Mouse (Mus musculus): ENCODE data around the gene Gm26661.

Gene Gm26661

DNA sequence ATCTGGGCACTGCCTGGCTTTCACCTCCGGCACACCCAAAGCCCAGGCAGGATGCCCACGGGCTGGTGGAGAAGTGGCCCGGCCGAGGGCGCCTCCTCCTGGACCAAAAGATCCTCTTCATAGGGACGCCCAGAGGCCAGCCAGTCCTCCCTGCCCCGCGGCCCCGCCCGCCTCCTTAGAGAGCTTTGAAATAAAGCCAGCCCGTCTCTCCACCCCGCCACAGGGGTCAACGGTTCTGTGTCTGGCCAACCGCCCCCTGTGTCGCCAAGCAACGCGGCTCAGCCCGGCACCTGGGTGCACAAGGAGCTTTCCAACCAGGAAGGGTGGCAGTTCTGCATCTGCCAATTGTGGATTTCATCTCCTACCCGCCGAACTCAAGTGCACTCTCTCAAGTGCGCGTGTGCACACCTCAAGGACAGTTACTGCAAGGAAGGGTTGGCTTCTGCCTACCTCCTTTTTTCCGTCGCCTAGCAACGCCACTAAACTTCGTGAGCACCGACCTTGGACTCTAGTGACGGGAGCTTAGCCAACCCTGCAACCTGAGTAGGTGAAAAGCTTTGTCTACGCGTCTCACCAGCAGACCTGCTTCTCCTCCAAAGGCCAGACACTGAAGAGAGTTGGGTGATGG lies at the start of gene Gm26661:
Gene Gm26661, plus strand, starts transcription at position 56 of the 628 bp plus-strand sequence.
- DNase-seq (ENCODE audit: low spot score), result peak; percentile 74

DNA sequence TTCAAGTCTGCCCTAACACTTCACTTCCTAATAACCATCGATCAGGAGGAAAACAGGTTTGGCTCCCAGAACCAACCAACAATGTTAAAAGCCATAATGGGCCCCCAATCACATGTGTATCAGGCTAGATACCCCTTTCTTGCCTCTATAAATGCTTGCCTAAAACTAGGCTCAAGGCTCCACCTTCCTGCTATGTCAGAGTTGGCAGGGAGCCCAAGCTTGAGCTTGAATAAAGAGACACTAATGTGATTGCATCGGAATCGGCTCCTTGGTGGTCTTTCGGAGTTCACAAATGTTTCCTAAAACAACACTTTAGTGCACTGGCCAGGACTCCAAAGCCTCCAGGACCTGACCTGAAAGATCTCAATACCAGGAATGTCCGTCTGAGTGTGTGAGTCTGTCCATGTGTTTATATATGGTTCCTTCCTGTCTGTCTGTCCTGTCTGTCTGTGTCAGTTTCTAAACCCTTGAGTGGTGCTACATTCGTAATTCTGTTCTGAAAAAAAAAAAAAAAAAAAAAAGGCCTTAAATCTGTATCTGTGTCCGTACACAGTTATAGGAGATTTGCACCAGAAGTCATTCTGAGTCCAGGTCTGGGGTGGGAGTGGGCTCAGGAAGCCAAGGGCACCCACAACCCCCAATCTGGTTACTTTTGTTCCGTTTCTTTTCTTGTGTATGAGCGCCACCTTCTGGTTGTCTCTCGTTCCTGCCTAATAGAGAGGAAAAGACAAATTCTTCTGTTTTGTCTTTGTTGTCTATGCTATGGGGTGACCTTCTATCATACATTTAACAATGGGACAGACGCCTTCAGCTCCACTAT lies 42.2 kb upstream of the Gm26661 start:
- peak; percentile 86 for DNase-seq (ENCODE audit: low spot score)

DNA sequence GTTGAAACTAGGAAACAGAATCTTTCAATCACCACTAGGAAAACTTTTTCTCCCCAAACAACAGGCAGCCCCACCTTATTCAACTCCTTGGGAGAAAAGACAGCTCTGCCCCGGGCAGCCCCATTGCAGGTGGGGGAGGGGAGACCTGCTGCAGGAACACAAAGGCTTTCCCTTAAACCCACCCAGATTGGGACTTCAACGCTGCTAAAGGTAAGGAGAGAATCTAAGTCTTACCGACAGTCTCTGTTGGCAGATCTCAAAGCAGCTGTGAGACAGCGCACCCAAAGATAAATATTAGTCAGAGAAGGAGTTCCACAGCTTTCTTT lies 41.7 kb upstream of the Gm26661 start:
- DNase-seq (ENCODE audit: low spot score), result no peak

DNA sequence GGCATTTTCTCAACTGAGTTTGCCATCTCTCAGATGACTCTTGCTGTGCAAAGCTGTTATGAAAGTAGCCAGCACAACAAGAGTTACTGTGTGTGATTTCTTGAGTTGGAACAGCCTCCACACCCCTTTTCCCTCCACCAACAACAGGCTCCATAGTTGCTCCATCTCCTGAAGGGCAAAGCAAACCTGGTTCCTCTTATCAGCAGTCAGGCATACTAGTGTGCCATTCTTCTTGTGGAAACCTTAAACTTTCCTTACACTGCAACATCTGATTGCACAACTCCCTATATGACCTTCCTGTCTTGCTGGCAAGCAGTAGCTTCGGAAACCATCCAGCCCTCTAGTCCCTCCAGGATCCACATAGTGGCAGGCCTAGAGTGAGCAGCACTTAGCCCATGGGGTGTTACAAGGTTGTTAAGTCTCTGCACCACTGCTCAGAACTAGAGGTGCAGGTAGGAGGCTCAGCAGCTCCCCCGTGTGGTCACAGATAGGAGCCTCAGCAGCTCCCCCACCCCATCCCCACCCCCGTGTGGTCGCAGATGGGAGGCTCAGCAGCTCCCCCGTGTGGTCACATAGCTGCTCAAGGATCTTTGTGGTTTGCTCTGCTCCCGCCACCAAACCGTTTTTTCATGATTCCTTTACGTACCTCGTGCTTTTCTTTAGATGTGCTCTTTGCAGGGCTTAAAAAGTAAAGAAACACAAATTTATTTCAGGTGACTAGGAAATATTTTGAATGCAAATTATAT lies 25.6 kb upstream of the Gm26661 start:
- DNase-seq (ENCODE audit: low spot score), result peak; percentile 85

DNA sequence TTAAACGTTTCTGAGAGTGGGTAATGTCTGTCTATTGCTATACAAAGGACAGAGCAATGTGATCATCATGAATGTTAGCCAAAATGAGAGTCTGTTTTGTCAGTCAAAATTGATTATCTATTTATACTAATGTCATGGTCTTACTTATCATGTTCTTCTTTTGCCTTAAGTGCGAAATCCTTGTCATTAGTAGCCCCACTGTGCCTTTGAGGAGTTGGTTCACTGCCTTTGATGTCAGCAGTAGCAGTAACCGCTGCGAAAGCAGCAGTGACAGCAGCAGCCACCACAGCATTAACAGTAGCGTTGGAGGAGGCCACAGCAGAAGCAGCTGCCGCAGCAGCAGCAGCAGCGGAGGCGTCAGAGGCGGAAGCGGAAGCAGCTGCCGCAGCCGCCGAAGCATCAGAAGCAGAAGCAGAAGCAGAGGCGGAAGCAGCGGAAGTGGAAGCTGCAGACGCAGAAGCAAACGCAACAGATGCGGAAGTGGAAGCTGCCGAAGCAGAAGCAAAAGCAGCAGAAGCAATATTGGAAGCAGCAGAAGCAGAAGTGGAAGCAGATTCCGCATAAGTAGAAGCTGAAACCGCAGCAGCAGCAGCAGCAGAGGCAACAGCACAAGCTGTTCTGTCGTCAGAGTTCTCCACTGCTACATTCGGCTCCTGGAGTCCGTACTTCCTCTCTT lies 17.5 kb upstream of the Gm26661 start:
- DNase-seq (ENCODE audit: low spot score), result no peak

DNA sequence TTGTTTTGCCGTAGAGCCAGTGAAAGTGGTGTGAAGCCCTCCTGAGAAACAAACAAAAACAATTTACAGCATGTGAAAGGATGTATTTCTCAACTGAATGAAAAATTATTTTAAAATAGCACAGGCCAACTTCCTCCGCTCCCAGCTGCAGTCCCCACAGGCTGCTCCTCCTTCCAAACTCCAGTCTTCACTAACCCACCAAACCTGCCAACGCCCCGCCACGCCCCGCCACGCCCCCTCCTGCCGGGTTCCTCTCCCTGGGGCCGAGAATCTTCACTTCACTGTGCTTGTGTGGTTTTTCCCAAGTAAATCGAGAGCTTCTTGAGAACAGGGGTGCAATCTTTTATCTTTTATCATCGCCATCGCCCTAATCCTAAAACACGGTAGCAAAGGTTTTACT lies 5.3 kb upstream of the Gm26661 start:
- no peak for DNase-seq (ENCODE audit: low spot score)

DNA sequence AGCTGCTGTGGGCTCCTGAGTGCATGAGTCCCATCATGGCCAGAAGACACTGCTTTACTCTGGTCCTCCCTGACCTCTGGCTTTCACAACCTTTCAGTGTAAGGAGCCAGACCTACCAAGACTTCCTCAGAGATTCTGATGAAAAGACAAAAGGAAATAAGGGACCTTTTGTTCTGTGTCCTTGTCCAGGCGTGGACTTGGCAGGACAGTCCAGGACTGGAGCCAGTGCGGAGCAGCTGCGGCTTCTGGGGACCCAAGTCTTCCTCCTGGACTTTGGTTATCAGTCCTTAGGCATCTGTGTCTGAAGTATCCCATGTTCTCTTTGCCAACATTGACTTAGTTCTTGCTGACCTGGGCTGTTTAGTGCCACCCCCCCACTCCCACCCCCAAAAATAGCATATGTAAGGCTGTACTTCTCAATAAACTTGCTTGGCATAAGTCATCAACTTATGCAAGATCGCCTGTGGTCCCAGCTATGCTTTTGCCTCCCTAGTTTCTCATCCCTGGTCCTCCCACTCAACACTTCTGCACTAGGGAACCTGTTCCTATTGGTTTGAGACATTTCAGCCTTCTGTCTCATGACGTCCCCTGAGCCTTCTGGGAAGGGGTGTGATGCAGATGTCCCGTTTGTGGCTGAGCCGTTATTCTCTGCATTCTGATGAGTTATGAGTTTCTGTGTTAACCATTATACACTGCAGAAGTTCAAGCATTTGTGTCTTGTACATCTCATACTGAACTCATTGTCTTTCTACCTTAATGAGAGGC lies 1.9 kb upstream of the Gm26661 start:
- no peak for DNase-seq (ENCODE audit: low spot score)

DNA sequence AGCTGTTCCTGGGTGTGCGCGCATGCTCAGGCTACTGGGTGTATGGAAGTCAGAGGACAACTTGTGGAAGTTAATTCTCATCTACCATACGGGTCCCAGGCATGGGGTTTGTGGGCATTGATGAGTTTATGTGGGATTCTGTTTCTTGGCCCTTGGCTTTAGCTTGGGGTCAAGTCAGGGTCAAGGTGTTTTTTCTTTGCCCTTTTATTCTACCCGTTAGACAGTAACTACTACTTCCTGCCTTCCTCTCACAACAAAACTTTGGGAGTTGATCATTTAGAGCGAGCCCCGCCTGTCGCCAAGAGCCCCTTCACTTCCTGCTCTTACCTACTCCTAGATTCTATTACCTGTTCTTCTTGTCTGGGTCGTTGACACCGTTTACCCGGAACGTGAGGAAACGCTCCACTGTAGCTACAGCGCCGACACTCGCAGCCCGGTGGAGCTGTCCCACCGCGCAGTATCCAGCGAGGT lies 291 bp upstream of the Gm26661 start:
- DNase-seq (ENCODE audit: low spot score), result no peak

DNA sequence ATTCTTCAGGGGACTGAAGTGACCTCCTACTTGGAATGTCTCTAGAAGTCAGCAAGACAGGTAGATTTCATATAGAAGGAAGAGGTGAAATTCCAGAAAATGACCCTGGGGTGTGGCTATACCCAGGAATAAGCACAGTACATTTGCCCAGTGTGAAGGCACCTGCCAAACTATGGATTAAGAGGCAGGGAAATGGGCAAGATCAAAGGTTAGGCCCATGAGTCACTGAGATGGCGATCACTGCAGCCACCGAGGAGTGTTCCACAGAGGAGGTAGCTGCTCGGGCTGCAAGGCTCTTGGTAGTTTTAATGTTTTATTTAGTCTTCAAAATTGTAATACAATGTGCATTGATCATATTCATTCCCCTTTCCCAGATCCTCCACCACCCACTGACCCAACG lies 4.6 kb downstream of the Gm26661 start:
- DNase-seq (ENCODE audit: low spot score), result no peak

DNA sequence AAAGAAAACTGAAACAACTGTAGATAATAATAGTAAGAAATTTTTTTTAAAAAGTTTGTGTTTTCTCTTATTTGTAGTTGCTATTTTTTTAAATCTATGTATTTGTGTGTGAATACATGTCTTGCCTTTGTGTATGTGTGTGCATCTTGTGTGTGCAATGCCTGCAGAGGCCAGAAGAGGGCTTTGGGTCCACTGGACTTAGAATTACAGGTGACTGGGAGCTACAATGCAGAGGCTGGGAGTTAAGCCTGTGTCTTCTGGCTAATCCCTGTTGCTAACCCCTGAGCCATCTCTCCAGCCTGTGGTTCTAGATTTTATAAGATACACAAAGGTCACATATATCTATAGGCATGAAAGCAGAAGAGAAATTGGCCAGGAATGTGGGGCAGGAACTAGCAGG lies 9.2 kb downstream of the Gm26661 start:
- no peak for DNase-seq (ENCODE audit: low spot score)

DNA sequence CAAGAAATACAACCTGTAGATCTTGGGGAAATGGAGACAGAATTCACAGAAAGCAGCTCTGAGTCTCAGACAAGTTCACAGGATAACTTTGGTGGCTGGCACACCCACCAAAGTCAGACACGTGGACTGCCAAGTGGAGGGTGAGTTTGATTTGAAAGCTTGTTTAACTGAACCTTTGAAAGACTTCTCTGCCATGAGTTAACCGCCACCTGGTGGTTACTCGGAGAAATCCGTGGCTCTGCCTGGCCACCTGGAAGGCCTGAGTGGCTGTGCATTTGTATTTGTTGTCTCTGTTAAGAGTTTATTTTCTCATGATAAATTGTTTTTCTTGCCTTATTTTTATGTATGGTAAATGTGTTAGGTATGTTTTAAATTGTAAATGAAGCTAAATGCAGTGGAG lies 10.4 kb downstream of the Gm26661 start:
- peak; percentile 62 for DNase-seq (ENCODE audit: low spot score)

DNA sequence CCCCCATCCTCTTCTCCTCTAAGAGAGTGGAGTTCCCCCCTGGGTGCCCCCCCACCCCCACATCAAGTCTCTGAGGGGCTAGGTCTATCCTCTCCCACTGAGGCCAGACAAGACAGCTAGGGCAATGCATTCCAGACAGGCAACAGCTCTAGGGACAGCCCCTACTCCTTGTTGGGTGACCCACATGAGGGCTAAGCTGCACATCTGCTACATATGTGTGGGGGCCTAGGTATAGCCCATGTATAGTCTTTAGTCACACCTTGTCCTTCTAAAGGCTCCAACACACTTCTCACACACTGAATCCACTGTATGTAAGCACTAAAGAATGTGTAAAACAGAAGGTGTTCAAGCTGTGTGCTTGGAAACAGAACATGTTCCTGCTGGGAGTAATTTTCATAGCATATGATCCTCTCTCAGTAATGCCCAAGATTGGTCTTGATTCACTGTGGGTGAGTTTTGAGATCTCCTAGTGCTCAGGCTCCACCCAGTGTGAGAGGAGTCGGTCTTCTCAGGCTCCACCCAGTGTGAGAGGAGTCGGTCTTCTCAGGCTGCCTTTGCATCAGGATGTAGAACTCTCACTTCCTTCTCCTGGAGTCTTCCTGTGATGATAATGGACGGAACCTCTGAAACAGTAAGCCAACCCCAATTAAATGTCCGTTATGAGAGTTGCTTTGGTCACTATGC lies 12.6 kb downstream of the Gm26661 start:
- no peak for DNase-seq (ENCODE audit: low spot score)

DNA sequence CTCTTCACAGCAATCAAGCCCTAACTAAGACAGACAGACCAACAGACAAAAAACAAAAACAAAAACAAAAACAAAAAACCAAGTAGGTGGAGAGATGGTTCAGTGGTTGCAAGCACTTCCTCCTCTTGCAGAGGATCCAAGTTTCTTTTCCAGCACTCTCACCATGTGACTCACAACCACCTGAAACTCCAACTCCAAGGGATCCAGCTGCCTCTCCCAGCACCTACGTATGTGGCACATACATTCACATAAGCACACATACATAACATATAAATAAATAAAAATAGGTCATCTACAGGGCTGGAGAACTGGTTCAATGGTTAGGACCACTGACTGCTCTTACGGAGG lies 13.1 kb downstream of the Gm26661 start:
- no peak for DNase-seq (ENCODE audit: low spot score)

DNA sequence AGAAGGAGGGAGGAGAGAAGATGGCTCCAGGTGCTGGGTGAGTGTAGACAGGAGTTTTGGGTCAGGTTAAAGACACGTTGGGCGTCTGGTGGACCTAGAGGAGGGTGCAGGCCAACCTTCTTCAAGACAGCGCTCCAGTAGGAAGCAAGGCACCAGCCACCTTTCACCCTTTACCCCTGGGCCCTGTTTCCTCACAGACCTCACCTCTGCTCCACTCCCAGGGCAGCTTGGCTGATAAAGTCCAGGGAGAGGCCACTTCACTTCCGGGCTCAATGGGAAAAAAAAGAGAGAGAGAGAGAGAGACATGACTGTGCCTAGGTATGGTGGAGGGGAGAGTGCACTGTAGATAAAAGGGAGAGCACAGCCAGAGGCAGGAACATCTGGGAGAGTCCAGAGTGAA lies 16.3 kb downstream of the Gm26661 start:
- no peak for DNase-seq (ENCODE audit: low spot score)

DNA sequence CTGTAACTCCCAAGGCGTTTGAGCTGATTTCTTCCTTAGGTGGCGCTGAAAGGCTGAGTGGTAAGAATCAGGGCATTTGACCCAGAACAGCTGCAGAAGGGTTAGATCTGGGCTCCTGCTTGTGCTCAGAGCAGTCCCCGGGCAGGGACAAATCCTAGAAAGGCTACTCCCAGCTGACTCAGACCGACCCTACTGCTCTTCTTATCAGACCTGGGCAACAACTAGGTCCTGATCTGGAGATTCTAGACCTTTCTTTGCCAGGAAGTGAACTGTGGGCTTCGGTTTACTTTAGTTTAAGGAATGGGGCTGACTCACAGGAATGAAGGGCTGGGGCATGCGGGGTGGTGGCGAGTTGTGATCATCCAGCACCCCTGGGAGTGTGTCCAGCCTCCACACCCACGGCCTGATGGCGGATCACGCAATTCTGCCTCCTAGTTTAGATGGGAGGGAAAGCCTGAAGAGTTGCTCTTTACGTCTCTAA lies 17.2 kb downstream of the Gm26661 start:
- DNase-seq (ENCODE audit: low spot score), result no peak

DNA sequence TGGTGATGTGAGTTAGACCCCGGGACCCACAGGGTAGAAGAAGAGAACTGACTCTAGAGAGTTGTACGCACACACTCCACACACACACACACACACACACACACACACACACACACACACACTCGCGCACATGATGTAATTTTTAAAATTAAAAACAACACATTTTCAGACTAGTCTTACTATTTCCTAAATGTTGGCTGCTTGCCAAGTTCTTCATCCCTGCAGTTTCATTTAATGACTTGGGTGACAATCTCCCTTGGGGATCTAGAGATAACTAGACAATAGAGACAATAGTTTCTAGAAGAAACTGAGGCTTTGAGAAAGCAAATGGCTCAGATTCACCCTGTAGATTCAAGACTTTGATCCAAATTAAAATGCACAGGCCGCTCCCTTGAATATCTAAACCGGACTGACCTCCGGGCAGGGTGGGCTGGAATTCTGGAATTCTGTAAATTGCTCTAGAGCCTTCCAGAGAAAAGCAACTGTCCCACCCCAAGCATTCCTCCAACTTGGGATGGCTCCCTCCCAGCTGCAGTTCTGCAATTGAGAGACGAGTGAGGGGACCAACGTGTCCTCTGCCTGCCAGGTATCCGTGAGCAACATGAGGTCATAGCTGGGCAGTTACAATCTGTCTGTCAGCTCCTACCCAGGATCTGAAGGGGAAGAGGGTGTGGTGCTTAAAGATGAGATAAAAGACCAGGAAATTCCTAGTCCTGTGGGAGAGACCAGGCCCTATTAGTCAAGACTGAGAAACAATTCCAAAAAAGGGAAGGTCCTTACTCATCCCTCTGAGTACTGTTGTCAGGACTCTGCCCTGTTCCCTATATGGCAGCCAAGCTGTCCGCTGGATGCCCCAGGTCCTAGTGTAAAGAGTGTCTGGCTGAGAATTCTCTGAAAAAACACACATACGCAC lies 17.9 kb downstream of the Gm26661 start:
- DNase-seq (ENCODE audit: low spot score), result no peak

DNA sequence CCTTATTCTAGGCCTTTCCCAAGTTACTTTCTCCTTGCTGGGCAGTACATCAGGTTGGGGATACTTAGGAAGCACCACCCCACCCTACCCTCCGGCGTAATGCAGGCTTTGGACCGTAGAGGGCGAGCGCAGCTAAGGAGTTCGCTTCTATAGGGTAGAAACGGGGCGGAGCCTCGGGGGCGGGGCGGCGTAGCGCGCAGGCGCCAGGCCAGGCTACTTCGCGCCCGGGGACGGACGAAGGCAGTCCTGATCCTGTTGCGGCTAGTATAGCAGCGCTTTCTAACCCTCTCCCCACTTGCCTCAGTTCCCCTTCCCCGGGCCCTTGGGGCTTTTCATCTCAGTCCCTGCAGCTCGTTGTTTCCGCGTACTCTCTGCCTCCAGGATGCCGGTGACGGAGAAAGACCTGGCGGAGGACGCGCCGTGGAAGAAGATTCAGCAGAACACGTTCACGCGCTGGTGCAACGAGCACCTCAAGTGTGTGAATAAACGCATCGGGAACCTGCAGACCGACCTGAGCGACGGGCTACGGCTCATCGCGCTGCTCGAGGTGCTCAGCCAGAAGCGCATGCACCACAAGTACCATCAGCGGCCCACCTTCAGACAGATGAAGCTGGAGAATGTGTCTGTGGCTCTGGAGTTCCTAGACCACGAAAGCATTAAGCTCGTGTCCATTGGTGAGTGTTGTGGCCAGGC lies 26.5 kb downstream of the Gm26661 start, which contains the start of gene Flnb:
Gene Flnb, plus strand, starts transcription at position 188 of the 693 bp plus-strand sequence.
- DNase-seq (ENCODE audit: low spot score), result peak; percentile 99

DNA sequence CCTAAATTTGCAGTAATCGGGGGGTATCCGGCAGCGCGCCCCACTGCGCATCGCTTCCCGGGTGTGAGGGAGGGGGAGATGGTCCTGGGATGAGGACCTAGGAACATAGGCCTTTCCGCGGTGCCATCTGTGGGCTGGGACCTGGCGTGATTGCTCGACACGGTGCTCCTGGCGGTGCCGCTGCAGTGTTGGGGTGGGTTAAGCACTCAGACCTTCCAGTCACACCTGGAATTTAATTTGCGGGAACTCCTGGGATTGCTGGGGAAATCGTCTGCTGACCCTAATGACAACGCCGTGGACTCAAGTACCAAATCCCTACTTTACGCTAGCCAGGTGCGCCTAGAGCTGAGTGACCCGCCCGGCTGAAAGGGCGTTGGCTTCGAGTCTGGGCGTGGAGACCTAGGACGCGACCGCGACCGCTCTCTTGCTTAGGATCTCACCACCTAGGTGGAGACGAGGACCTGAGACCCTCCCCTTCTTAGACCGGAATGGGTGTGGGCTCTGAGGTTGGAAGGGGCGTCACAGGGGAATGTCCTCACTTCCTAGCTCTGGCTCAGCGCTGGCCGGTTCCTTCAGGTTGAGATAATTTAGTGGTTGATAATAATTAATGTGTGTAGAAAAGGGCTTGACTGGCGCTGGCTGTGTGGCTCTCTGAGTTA lies 27.2 kb downstream of the Gm26661 start:
- peak; percentile 32 for DNase-seq (ENCODE audit: low spot score)

DNA sequence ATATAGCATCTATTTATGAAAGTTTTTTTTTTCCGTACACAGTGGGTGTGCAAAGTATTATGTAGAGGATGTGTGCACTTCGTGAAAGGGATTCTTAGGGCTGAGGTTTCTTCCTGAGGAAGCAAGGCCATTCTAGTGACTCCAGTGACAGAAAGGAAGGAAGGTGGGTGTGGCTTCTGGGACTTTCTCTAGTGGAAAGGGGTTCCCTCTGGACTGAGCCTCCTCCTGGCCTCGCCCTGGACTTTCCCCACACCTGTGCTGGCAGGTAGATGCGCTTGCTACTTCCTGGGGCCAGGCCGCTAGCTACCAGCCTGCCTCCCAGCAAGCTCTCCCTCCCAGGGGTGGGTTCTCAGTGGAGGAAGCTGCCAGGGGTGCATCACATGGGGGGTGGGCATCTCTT lies 28.1 kb downstream of the Gm26661 start:
- no peak for DNase-seq (ENCODE audit: low spot score)

Data from retina, embryonic 14.5 days (tissue).